Mouse (Mus musculus) liver, embryonic 16.5 days (tissue): ENCODE results near the gene Chd2. TPM values are rescaled to one million over a fixed set of nuclear protein-coding genes. Genes with fewer than 3 reads are reported as not detected.

Experiments used
- ATAC-seq: fragments of 200-750 bp; cut with Nextera tagmentation; 2 replicates; pipeline ENCODE4 v1.8.0; 2017; ENCODE audit warnings: low read depth, mild to moderate bottlenecking, moderate number of reproducible peaks, moderate library complexity
- H3K27ac ChIP-seq: fragments of 300-500 bp; sonication (generic); 2 replicates; pipeline ENCODE4 v1.5.1; 2014; ENCODE audit warnings: mild to moderate bottlenecking, low read length
- H3K27me3 ChIP-seq: fragments of 300-500 bp; sonication (generic); 2 replicates; pipeline ENCODE4 v1.6.1; 2014; ENCODE audit warnings: low read depth, low read length, mixed read lengths; ENCODE audit not compliant: control insufficient read depth, insufficient read depth
- H3K36me3 ChIP-seq: fragments of 300-500 bp; sonication (generic); 2 replicates; pipeline ENCODE4 v1.6.1; 2014; ENCODE audit warnings: mild to moderate bottlenecking; ENCODE audit not compliant: control insufficient read depth, insufficient read depth
- H3K4me1 ChIP-seq: fragments of 300-500 bp; sonication (generic); 2 replicates; pipeline ENCODE4 v1.6.1; 2014; ENCODE audit warnings: low read depth, low read length, mixed read lengths; ENCODE audit not compliant: control insufficient read depth
- H3K4me2 ChIP-seq: fragments of 300-500 bp; sonication (generic); 2 replicates; pipeline ENCODE4 v1.6.1; 2014; ENCODE audit warnings: low read depth, low read length, mixed read lengths
- H3K4me3 ChIP-seq: fragments of 300-500 bp; sonication (generic); 2 replicates; pipeline ENCODE4 v1.5.1; 2014; ENCODE audit warnings: low read depth, mild to moderate bottlenecking, low read length
- H3K9ac ChIP-seq: fragments of 300-500 bp; sonication (generic); 2 replicates; pipeline ENCODE4 v1.6.1; 2014; ENCODE audit warnings: low read depth, low read length
- H3K9me3 ChIP-seq: fragments of 300-500 bp; sonication (generic); replicated peaks from 2 replicates; pipeline ENCODE4 v1.6.1; 2016; ENCODE audit warnings: low read length; ENCODE audit not compliant: control insufficient read depth
- WGBS: fragments of 180-500 bp; shearing (Covaris S2); extraction: QIAGEN DNeasy Blood & Tissue Kit; methylation state at CpG from one replicate; pipeline ENCODE4 v1.1.7; 2014; ENCODE audit not compliant: insufficient replicate concordance; 5-methylcytosine and 5-hydroxymethylcytosine counted together
- polyA plus RNA-seq: library from polyadenylated mRNA; unstranded; fragments of >200 nt; fragmentation: Nextera tagmentation; extraction: Ambion mirVana; gene quantifications from 2 replicates; pipeline ENCODE4 v1.2.1, GENCODE M21; 2015

The Chd2 gene
- polyA plus RNA-seq, 1 experiment from 2014 or later = 24.7 TPM

DNA sequence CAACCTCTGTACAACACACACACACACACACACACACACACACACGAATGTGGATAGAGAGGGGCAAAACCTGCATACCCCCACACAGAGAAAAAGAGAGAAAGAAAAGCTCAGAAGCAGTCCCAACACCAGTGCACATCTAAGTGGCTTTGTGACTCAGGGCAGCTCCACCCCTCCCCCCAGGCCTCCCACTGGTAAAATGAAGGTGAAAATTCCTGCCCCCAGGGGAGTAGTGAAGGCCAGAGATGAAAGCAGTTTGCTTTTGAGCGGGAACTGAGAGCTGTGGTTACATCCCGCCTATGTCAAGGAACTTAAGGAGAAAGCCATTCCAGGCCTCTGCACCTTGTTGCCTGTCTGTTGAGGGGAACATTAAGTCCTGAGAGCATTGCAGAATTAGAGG is 138.1 kb downstream of the Chd2 start:
- H3K9me3 ChIP-seq = no peaks in the 10 kb centered on the region
- H3K27ac ChIP-seq = no peak overlapping the region
- no peak for ATAC-seq
- peaks cover 29% of the 10 kb centered on the region for H3K27me3 ChIP-seq
- no peaks in the 10 kb centered on the region for H3K4me1 ChIP-seq
- no peak overlapping the region for H3K9ac ChIP-seq
- no peak overlapping the region for H3K4me3 ChIP-seq
- WGBS = 33% methylated on average over 3 of the region's 3 CpGs
- no peak overlapping the region for H3K4me2 ChIP-seq
- no peaks in the 10 kb centered on the region for H3K36me3 ChIP-seq

DNA sequence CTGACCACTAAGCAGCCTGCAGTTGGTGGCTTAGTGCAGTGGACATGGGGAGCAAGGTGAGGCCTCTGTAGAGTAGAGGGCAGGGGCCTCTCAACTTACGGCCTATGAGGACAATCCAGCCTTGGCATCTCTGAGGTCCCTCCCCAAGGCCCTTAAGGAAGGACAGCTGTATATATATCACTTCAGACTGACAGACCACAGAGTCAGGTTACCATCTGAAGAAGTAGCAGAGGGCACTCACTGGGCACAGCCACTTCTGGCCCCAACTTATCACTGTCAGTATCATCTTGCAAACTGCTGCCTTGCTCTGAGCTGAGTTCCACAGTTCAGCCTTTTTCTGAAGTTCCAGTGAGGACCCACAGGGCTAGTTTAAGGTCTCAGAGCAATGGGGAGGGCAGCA is 139.0 kb downstream of the Chd2 start:
- no peaks in the 10 kb centered on the region for H3K4me1 ChIP-seq
- ATAC-seq = no peak

DNA sequence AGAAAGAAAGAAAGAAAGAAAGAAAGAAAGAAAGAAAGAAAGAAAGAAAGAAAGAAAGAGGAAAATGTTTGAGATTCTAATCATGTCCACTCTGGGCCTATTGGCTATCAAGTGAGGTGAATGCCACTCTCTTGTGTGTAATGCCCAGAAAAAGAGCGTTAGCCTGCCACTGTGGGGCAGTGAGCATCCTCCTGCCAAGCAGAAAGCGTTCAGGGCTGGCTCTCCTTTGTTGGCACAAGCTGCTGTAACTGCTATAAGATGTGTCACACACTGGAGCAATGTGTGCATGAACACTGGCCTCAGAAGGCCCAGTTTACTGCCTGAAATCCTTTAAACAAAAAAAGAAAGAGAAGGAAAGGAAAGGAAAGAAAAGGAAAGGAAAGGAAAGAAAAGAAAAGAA is 139.5 kb downstream of the Chd2 start:
- H3K27ac ChIP-seq = no peak overlapping the region
- no peaks in the 10 kb centered on the region for H3K9me3 ChIP-seq
- no peaks in the 10 kb centered on the region for H3K36me3 ChIP-seq
- no peak overlapping the region for H3K9ac ChIP-seq
- peaks cover 41% of the 10 kb centered on the region for H3K27me3 ChIP-seq
- no peak overlapping the region for H3K4me3 ChIP-seq
- no peaks in the 10 kb centered on the region for H3K4me1 ChIP-seq
- H3K4me2 ChIP-seq = no peak overlapping the region
- no peak for ATAC-seq
- WGBS = 36% methylated on average over 2 of the region's 2 CpGs

More for the DNA sequence above, 139.0 kb downstream of the Chd2 start:
- no peak overlapping the region for H3K4me3 ChIP-seq
- H3K9ac ChIP-seq = no peak overlapping the region
- peaks cover 38% of the 10 kb centered on the region for H3K27me3 ChIP-seq
- H3K36me3 ChIP-seq = no peaks in the 10 kb centered on the region
- H3K9me3 ChIP-seq = no peaks in the 10 kb centered on the region
- no peak overlapping the region for H3K4me2 ChIP-seq
- H3K27ac ChIP-seq = no peak overlapping the region
- WGBS = 58% methylated on average over 1 of the region's 1 CpGs

- Histone ChIP-seq H3K9me3 (no peaks in the 10 kb centered on the region), H3K36me3 (no peaks in the 10 kb centered on the region)
These were observed 141.3 kb downstream of the Chd2 start for GRCm38 (mm10) chr7:73400051-73400916.

GRCm38 (mm10) chr7:73399501-73400044 is 142.1 kb downstream of the Chd2 start:
- no peak for ATAC-seq
- H3K4me1 ChIP-seq = no peaks in the 10 kb centered on the region
- H3K4me3 ChIP-seq = peak overlapping the region; percentile 16; the same call in 1 of the 2 replicates
- H3K9ac ChIP-seq = no peak overlapping the region
- peak overlapping the region; percentile 38 for H3K4me2 ChIP-seq
- no peak overlapping the region for H3K27ac ChIP-seq
- 4% methylated on average over 19 of the region's 19 CpGs for WGBS
- peaks cover 47% of the 10 kb centered on the region for H3K27me3 ChIP-seq
- no peaks in the 10 kb centered on the region for H3K36me3 ChIP-seq
- no peaks in the 10 kb centered on the region for H3K9me3 ChIP-seq

More at GRCm38 (mm10) chr7:73400051-73400916, 141.3 kb downstream of the Chd2 start:
- no peak for ATAC-seq
- 14% methylated on average over 20 of the region's 20 CpGs for WGBS
- peaks cover 47% of the 10 kb centered on the region for H3K27me3 ChIP-seq
- no peaks in the 10 kb centered on the region for H3K4me1 ChIP-seq
- no peak overlapping the region for H3K27ac ChIP-seq
- no peak overlapping the region for H3K4me2 ChIP-seq
- no peak overlapping the region for H3K9ac ChIP-seq
- H3K4me3 ChIP-seq = no peak overlapping the region

DNA sequence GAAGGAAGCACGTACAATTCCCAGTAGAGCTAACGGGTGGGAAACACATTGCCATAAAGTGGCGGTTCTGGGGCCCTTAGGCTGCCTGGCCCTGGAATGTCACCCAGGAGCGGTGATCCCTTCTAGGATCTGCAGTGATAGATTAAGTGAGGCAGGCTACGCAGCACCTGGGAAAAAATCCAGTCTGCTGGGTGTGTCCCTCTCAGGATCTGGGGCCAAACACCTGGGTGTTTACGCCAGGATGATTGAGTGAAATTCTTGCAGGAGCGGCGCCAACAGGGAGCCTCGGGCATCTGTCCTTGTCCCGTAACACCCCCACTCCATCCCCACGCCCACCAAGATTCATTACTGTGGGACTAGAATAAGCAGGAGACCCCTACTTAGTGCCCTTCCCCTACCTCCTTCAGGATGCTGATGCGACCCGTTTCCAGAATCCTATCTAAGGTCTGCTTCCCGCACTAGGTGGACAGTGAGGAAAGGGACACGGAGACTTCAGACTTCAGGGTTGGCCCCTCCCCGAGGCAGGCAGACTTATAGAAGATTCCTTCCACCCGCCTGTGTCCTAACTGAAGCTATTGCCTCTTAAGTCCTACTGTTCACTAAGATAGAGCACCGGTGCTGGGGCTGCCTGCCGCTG is 142.7 kb downstream of the Chd2 start:
- 7% methylated on average over 19 of the region's 19 CpGs for WGBS
- Histone ChIP-seq H3K27me3 (peaks cover 49% of the 10 kb centered on the region), H3K4me3 (no peak overlapping the region), H3K4me2 (0 out of 2 replicates have a peak overlapping the region, but pooled peaks have one; percentile 38), H3K9me3 (no peaks in the 10 kb centered on the region), H3K36me3 (no peaks in the 10 kb centered on the region), H3K4me1 (no peaks in the 10 kb centered on the region), H3K27ac (no peak overlapping the region), H3K9ac (no peak overlapping the region)
- ATAC-seq = no peak

GRCm38 (mm10) chr7:73398319-73398718 is 143.3 kb downstream of the Chd2 start:
- peaks cover 55% of the 10 kb centered on the region for H3K27me3 ChIP-seq
- no peak overlapping the region for H3K27ac ChIP-seq
- peak; percentile 16; the same call in 1 of the 2 replicates for ATAC-seq
- no peak overlapping the region for H3K9ac ChIP-seq
- H3K4me2 ChIP-seq = 0 out of 2 replicates have a peak overlapping the region, but pooled peaks have one; percentile 19
- H3K9me3 ChIP-seq = no peaks in the 10 kb centered on the region
- 4% methylated on average over 11 of the region's 11 CpGs for WGBS
- H3K36me3 ChIP-seq = no peaks in the 10 kb centered on the region
- H3K4me1 ChIP-seq = no peaks in the 10 kb centered on the region
- no peak overlapping the region for H3K4me3 ChIP-seq

DNA sequence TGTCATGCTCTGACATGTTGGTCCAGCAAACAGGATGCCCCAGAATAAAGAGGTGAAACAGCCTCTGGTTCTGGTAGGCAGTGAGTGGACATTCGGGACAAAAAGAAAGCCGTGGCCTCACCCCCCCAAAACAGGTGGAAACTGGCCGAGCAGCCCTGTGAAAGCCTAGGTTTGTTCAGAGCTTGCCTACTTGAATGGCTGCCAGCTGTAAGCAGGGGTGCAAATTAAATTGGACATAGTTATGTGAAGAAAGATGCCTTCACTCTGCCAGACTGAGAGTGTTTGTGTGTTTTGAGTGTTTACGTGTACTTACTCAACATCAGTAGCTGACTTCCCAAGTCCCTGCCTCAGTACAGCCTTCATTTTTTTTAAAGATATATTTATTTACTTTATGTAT is 147.6 kb downstream of the Chd2 start:
- peaks cover 73% of the 10 kb centered on the region for H3K27me3 ChIP-seq
- H3K4me1 ChIP-seq = no peaks in the 10 kb centered on the region
- H3K27ac ChIP-seq = no peak overlapping the region
- no peak overlapping the region for H3K4me3 ChIP-seq
- no peak overlapping the region for H3K9ac ChIP-seq
- no peaks in the 10 kb centered on the region for H3K36me3 ChIP-seq
- H3K9me3 ChIP-seq = no peaks in the 10 kb centered on the region
- 54% methylated on average over 4 of the region's 4 CpGs for WGBS
- H3K4me2 ChIP-seq = no peak overlapping the region
- no peak for ATAC-seq
